Mouse (Mus musculus) liver, embryonic 14.5 days (tissue): ENCODE data around the gene Zfp758. TPM values are rescaled to one million over a fixed set of nuclear protein-coding genes. Genes with fewer than 3 reads are reported as not detected.
A peak's percentile ranks its signal among the peaks of the same experiment; 100 is the strongest.

Experiments
- ATAC-seq: fragments of 200-750 bp; cut with Nextera tagmentation; 2 replicates; pipeline ENCODE4 v1.8.0; 2017; ENCODE audit warnings: moderate number of reproducible peaks, mild to moderate bottlenecking, moderate library complexity; ENCODE audit not compliant: insufficient read depth
- DNase-seq, 3 experiments: peaks; one replicate each; pipeline ENCODE4 v3.0.0-alpha.2; 2012 to 2013; ENCODE audit warnings: low read depth in 3 of 3, low spot score in 3 of 3
- H3K27ac ChIP-seq: fragments of 300-500 bp; sonication (generic); 2 replicates; pipeline ENCODE4 v1.5.1; 2014; ENCODE audit warnings: moderate library complexity, mild to moderate bottlenecking, control low read depth, inconsistent platforms
- H3K27me3 ChIP-seq: fragments of 300-500 bp; sonication (generic); 2 replicates; pipeline ENCODE4 v1.6.1; 2014; ENCODE audit warnings: mild to moderate bottlenecking, low read length, moderate library complexity; ENCODE audit not compliant: control insufficient read depth, insufficient read depth
- H3K36me3 ChIP-seq: fragments of 300-500 bp; sonication (generic); replicated peaks from 2 replicates; pipeline ENCODE4 v1.6.1; 2014; ENCODE audit warnings: low read depth; ENCODE audit not compliant: control insufficient read depth, insufficient read depth
- H3K4me1 ChIP-seq, 2 experiments: fragments of 200-500 bp in 1 of 2; fragments of 300-500 bp in 1 of 2; sonication (generic) in 1 of 2; replicated peaks; 2 replicates each; pipeline ENCODE4 v1.6.1; 2012 to 2014; ENCODE audit warnings: antibody characterized with exemption in 1 of 2, inconsistent platforms in 1 of 2, low read length in 1 of 2; ENCODE audit not compliant: control insufficient read depth in 2 of 2, insufficient read depth in 2 of 2
- H3K4me2 ChIP-seq: fragments of 300-500 bp; sonication (generic); 2 replicates; pipeline ENCODE4 v1.6.1; 2014; ENCODE audit warnings: low read depth, mild to moderate bottlenecking, control low read depth, moderate library complexity
- H3K4me3 ChIP-seq, 2 experiments: fragments of 200-500 bp in 1 of 2; fragments of 300-500 bp in 1 of 2; sonication (generic) in 1 of 2; 2 replicates each; pipeline ENCODE4 v1.5.1; 2012 to 2014; ENCODE audit warnings: low read depth in 2 of 2, low read length in 2 of 2, mild to moderate bottlenecking in 2 of 2, control low read depth in 1 of 2, inconsistent platforms in 1 of 2, moderate library complexity in 1 of 2; ENCODE audit not compliant: insufficient read depth in 1 of 2
- H3K9ac ChIP-seq: fragments of 300-500 bp; sonication (generic); replicated peaks from 2 replicates; pipeline ENCODE4 v1.6.1; 2014; ENCODE audit warnings: mild to moderate bottlenecking, control low read depth, moderate library complexity
- H3K9me3 ChIP-seq: fragments of 300-500 bp; sonication (generic); 2 replicates; pipeline ENCODE4 v1.6.1; 2016; ENCODE audit warnings: low read length, mixed read lengths; ENCODE audit not compliant: control insufficient read depth
- CTCF ChIP-seq: IDR thresholded peaks from 2 replicates; pipeline ENCODE4 v1.5.1; 2016; ENCODE audit warnings: antibody characterized with exemption, low read depth, control low read depth
- EP300 ChIP-seq: IDR thresholded peaks from 2 replicates; pipeline ENCODE4 v1.6.1; 2016; ENCODE audit warnings: antibody characterized with exemption, low read depth
- WGBS: fragments of 180-500 bp; shearing (Covaris S2); extraction: QIAGEN DNeasy Blood & Tissue Kit; methylation state at CpG from one replicate; pipeline ENCODE4 v1.1.7; 2014; ENCODE audit not compliant: insufficient replicate concordance; 5-methylcytosine and 5-hydroxymethylcytosine counted together
- polyA plus RNA-seq, 2 experiments: library from polyadenylated mRNA; depleted of rRNA in 1 of 2; stranded (reverse) in 1 of 2; unstranded in 1 of 2; fragments of >200 nt; fragmentation: Nextera tagmentation in 1 of 2; extraction: Ambion mirVana in 1 of 2; gene quantifications; 2 replicates each; pipeline versions ENCODE4 v1.2.1 to v1.2.3; 2012 to 2014

Gene Zfp758
- polyA plus RNA-seq, 2 experiments: 1.3 to 4.7 TPM

- no peak overlapping the region for H3K27ac ChIP-seq
- DNase-seq (no peak), ATAC-seq (no peak)
- 23% methylated on average over 5 of the region's 5 CpGs for WGBS
- H3K27me3 ChIP-seq: no peaks in the 10 kb centered on the region
- H3K36me3 ChIP-seq: no peaks in the 10 kb centered on the region
- peak overlapping the region; percentile 68 for H3K9ac ChIP-seq
- H3K4me1 ChIP-seq: peaks cover 3 to 10% of the 10 kb centered on the region in 2 experiments; a peak in 3 of 4 replicates
- no peaks in the 10 kb centered on the region; the same call in 1 of the 2 replicates for H3K9me3 ChIP-seq
- TF ChIP-seq CTCF (no peak), EP300 (no peak)
- H3K4me2 ChIP-seq: peak overlapping the region; percentile 77
- peak overlapping the region; percentile 67 to 90 for H3K4me3 ChIP-seq
These were observed 681 bp upstream of the Zfp758 start for GRCm38 (mm10) chr17:22360572-22360971.

GRCm38 (mm10) chr17:22363895-22364294, 2.6 kb downstream of the Zfp758 start:
- WGBS: 77% methylated on average over 3 of the region's 3 CpGs
- TF ChIP-seq CTCF (no peak), EP300 (no peak)
- Histone ChIP-seq H3K4me2 (no peak overlapping the region), H3K4me3 (no peak overlapping the region), H3K36me3 (no peaks in the 10 kb centered on the region), H3K4me1 (peaks cover 3 to 10% of the 10 kb centered on the region in 2 experiments; a peak in 3 of 4 replicates), H3K9ac (no peak overlapping the region), H3K27me3 (no peaks in the 10 kb centered on the region), H3K9me3 (no peaks in the 10 kb centered on the region; the same call in 1 of the 2 replicates), H3K27ac (no peak overlapping the region)
- DNase-seq: no peak
- ATAC-seq: no peak

- H3K27me3 ChIP-seq: no peaks in the 10 kb centered on the region
- H3K9me3 ChIP-seq: no peaks in the 10 kb centered on the region
- no peak for ATAC-seq
- TF ChIP-seq CTCF: peak; percentile 49
- TF ChIP-seq EP300: no peak
- H3K4me2 ChIP-seq: no peak overlapping the region
- WGBS: 35% methylated on average over 2 of the region's 2 CpGs
- no peak overlapping the region for H3K9ac ChIP-seq
- H3K27ac ChIP-seq: no peak overlapping the region
- no peaks in the 10 kb centered on the region for H3K36me3 ChIP-seq
- no peaks in the 10 kb centered on the region for H3K4me1 ChIP-seq
- no peak overlapping the region for H3K4me3 ChIP-seq
- DNase-seq: peak in 1 of 3 experiments; percentile 7
These were observed 49.5 kb downstream of the Zfp758 start for GRCm38 (mm10) chr17:22410756-22411155.

GRCm38 (mm10) chr17:22417510-22417909, 56.3 kb downstream of the Zfp758 start:
- no peaks in the 10 kb centered on the region; the same call in 1 of the 2 replicates for H3K27me3 ChIP-seq
- 0 out of 2 replicates have a peak, but pooled peaks have one; percentile 59 for ATAC-seq
- no peak overlapping the region for H3K9ac ChIP-seq
- no peaks in the 10 kb centered on the region for H3K4me1 ChIP-seq
- no peak overlapping the region for H3K4me3 ChIP-seq
- no peaks in the 10 kb centered on the region for H3K36me3 ChIP-seq
- H3K27ac ChIP-seq: no peak overlapping the region
- 0% methylated on average over 3 of the region's 3 CpGs for WGBS
- DNase-seq: peak; percentile 27 to 41 (median 34)
- H3K4me2 ChIP-seq: no peak overlapping the region
- H3K9me3 ChIP-seq: no peaks in the 10 kb centered on the region
- TF ChIP-seq CTCF: peak; percentile 77
- TF ChIP-seq EP300: no peak

GRCm38 (mm10) chr17:22423952-22424617, 62.8 kb downstream of the Zfp758 start, which contains the start of gene Zfp946:
Zfp946 (plus strand) TSS chr17:22424222.
- peak within 1 kb of the TSS; percentile 2; the same call in 1 of the 2 replicates for H3K27ac ChIP-seq
- no peak for TF ChIP-seq EP300
- under 1% methylated on average over 29 of the region's 29 CpGs for WGBS
- H3K4me3 ChIP-seq: peak within 1 kb of the TSS; percentile 65 to 86
- H3K9me3 ChIP-seq: no peaks in the 10 kb centered on the region
- H3K36me3 ChIP-seq: no peaks in the 10 kb centered on the region
- DNase-seq (peak; percentile 57 to 68 (median 65)), ATAC-seq (peak; percentile 89)
- H3K27me3 ChIP-seq: no peaks in the 10 kb centered on the region
- peak within 1 kb of the TSS; percentile 69 for H3K4me2 ChIP-seq
- H3K9ac ChIP-seq: peak within 1 kb of the TSS; percentile 65
- H3K4me1 ChIP-seq: peaks cover 0 to 3% of the 10 kb centered on the region in 2 experiments; a peak in 2 of 4 replicates
